Mouse (Mus musculus) thymus, adult 2 months (tissue): ENCODE measurements at regions not wholly inside any gene's neighbourhood (a gene's known extent, or its start where the extent isn't known, plus 50 kb on each side); places are given as distances from the start of the nearest gene placed in this dataset.

Experiments used
- CTCF ChIP-seq: fragments of 200-500 bp; IDR thresholded peaks from 2 replicates; pipeline ENCODE4 v1.5.1; 2012; ENCODE audit warnings: mild to moderate bottlenecking, control low read depth, low read length, moderate library complexity, borderline replicate concordance; ENCODE audit not compliant: control insufficient read depth, poor library complexity, insufficient read depth; ENCODE audit errors: extremely low read depth
- POLR2A ChIP-seq: fragments of 200-500 bp; IDR thresholded peaks from 2 replicates; pipeline ENCODE4 v1.6.1; 2012; ENCODE audit warnings: mild to moderate bottlenecking, low read length, control low read depth, moderate library complexity; ENCODE audit not compliant: control insufficient read depth, poor library complexity, insufficient read depth; ENCODE audit errors: extremely low read depth

- TF ChIP-seq CTCF (no peak), POLR2A (no peak)
Measured at GRCm38 (mm10) chr5:106318246-106318645, 139.7 kb downstream of the Barhl2 start.
